Mouse (Mus musculus) liver, adult 2 months (tissue): ENCODE measurements around the gene Pald1. TPM values are rescaled to one million over a fixed set of nuclear protein-coding genes. Genes with fewer than 3 reads are reported as not detected.

Source experiments
- DNase-seq: peaks from one replicate; pipeline ENCODE4 v3.0.0-alpha.2; 2011; ENCODE audit warnings: low read depth, low spot score; ENCODE audit errors: extremely low read depth
- H3K27ac ChIP-seq: fragments of 200-500 bp; replicated peaks from 2 replicates; pipeline ENCODE4 v1.5.1; 2012; ENCODE audit warnings: low read depth, mild to moderate bottlenecking, control low read depth, inconsistent platforms, low read length; ENCODE audit not compliant: insufficient read depth
- H3K27me3 ChIP-seq: fragments of 200-500 bp; 2 replicates; pipeline ENCODE4 v1.6.1; 2012; ENCODE audit warnings: mild to moderate bottlenecking, moderate library complexity, low read length, inconsistent platforms; ENCODE audit not compliant: control insufficient read depth, insufficient read depth
- H3K36me3 ChIP-seq: fragments of 200-500 bp; 2 replicates; pipeline ENCODE4 v1.6.1; 2012; ENCODE audit warnings: low read length, inconsistent platforms; ENCODE audit not compliant: control insufficient read depth, insufficient read depth
- H3K4me1 ChIP-seq: fragments of 200-500 bp; 2 replicates; pipeline ENCODE4 v1.6.1; 2011; ENCODE audit warnings: low read length; ENCODE audit not compliant: control insufficient read depth, insufficient read depth
- H3K4me3 ChIP-seq: fragments of 200-500 bp; 2 replicates; pipeline ENCODE4 v1.5.1; 2011; ENCODE audit warnings: low read depth, mild to moderate bottlenecking, control low read depth, low read length, moderate library complexity; ENCODE audit not compliant: insufficient read depth
- H3K79me2 ChIP-seq: fragments of 200-500 bp; 2 replicates; pipeline ENCODE4 v1.6.1; 2012; ENCODE audit warnings: inconsistent platforms, mild to moderate bottlenecking, low read length, moderate library complexity; ENCODE audit not compliant: control insufficient read depth, insufficient read depth
- H3K9ac ChIP-seq: fragments of 200-500 bp; 2 replicates; pipeline ENCODE4 v1.6.1; 2012; ENCODE audit warnings: low read depth, mild to moderate bottlenecking, control low read depth, inconsistent platforms, low read length
- CTCF ChIP-seq: fragments of 200-500 bp; IDR thresholded peaks from 2 replicates; pipeline ENCODE4 v1.5.1; 2011; ENCODE audit warnings: low read depth, low read length, control low read depth
- POLR2A ChIP-seq: fragments of 200-500 bp; IDR thresholded peaks from 2 replicates; pipeline ENCODE4 v1.6.1; 2011; ENCODE audit warnings: low read length, control low read depth; ENCODE audit not compliant: insufficient read depth; ENCODE audit errors: extremely low read depth
- WGBS: fragments of 180-500 bp; shearing (Covaris S2); methylation state at CpG from one replicate; pipeline ENCODE4 v1.1.7; 2018; 5-methylcytosine and 5-hydroxymethylcytosine counted together
- polyA plus RNA-seq: library from polyadenylated mRNA; depleted of rRNA; stranded (reverse); fragments of >200 nt; gene quantifications from 2 replicates; pipeline ENCODE4 v1.2.3, GENCODE M21; 2012; rRNA removed
- total RNA-seq: library from RNA; depleted of rRNA; stranded (reverse); fragments of >200 nt; gene quantifications from 2 replicates; pipeline ENCODE4 v1.2.3, GENCODE M21; 2014; rRNA removed

Pald1 gene
- total RNA-seq (7.5 and 8.0 TPM in 2 replicates), polyA plus RNA-seq (6.6 and 8.1 TPM in 2 replicates)

GRCm38 (mm10) chr10:61383021-61383714, at the start of gene Pald1:
Pald1 (minus strand) TSS chr10:61383530.
- peak; percentile 74 for DNase-seq
- Histone ChIP-seq H3K27ac (peak within 1 kb of the TSS; percentile 38), H3K9ac (peak within 1 kb of the TSS; percentile 80), H3K4me3 (peak within 1 kb of the TSS; percentile 67), H3K36me3 (no peaks in the 10 kb centered on the region), H3K4me1 (peaks cover 5% of the 10 kb centered on the region; the same call in 1 of the 2 replicates), H3K79me2 (peaks cover 7% of the 10 kb centered on the region; the same call in 1 of the 2 replicates), H3K27me3 (no peaks in the 10 kb centered on the region)
- TF ChIP-seq POLR2A (peak; percentile 76), CTCF (no peak)
- under 1% methylated on average over 58 of the region's 60 CpGs for WGBS

- H3K9ac ChIP-seq, result no peak overlapping the region
- TF ChIP-seq CTCF, result no peak
- TF ChIP-seq POLR2A, result no peak
- H3K79me2 ChIP-seq, result peaks cover 8% of the 10 kb centered on the region; the same call in 1 of the 2 replicates
- peaks cover 17% of the 10 kb centered on the region for H3K4me1 ChIP-seq
- peaks cover 40% of the 10 kb centered on the region for H3K36me3 ChIP-seq
- 62% methylated on average over 9 of the region's 9 CpGs for WGBS
- no peak overlapping the region for H3K27ac ChIP-seq
- no peak overlapping the region for H3K4me3 ChIP-seq
- no peak for DNase-seq
- no peaks in the 10 kb centered on the region for H3K27me3 ChIP-seq
Observed at GRCm38 (mm10) chr10:61431375-61431774, 48.0 kb upstream of the Pald1 start.

DNA sequence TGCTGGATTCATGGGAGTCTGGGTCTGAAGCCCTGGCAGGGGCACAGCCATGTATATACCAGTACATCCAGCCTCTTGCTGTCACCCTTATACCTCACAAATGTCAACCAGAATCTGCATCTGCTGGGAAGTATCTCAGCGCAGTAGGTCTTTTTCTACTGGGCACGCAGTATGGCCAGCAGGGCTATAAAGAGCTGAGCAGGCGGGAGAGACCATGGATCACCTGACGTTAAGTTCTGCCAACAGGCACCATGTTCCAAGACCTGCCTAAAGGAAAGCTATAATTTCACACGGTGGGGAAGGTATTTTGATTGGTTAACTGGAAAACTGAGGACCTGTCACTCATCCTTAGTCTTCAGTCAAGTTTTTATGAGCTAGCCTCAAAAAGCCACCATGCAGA, 45.7 kb upstream of the Pald1 start:
- no peak overlapping the region for H3K4me3 ChIP-seq
- H3K9ac ChIP-seq, result no peak overlapping the region
- no peaks in the 10 kb centered on the region for H3K27me3 ChIP-seq
- 90% methylated on average over 5 of the region's 5 CpGs for WGBS
- no peak overlapping the region for H3K27ac ChIP-seq
- no peak for TF ChIP-seq POLR2A
- TF ChIP-seq CTCF, result no peak
- H3K36me3 ChIP-seq, result peaks cover 21% of the 10 kb centered on the region
- peaks cover 2% of the 10 kb centered on the region; the same call in 1 of the 2 replicates for H3K79me2 ChIP-seq
- no peak for DNase-seq
- H3K4me1 ChIP-seq, result peaks cover 37% of the 10 kb centered on the region

GRCm38 (mm10) chr10:61428416-61428815, 45.1 kb upstream of the Pald1 start:
- no peak for DNase-seq
- Histone ChIP-seq H3K27ac (no peak overlapping the region; the same call in 1 of the 2 replicates), H3K27me3 (no peaks in the 10 kb centered on the region), H3K79me2 (no peaks in the 10 kb centered on the region), H3K4me3 (no peak overlapping the region), H3K4me1 (peaks cover 41% of the 10 kb centered on the region), H3K36me3 (peaks cover 15% of the 10 kb centered on the region; the same call in 1 of the 2 replicates), H3K9ac (no peak overlapping the region)
- TF ChIP-seq CTCF (no peak), POLR2A (no peak)
- 61% methylated on average over 4 of the region's 4 CpGs for WGBS

GRCm38 (mm10) chr10:61427951-61428350, 44.6 kb upstream of the Pald1 start:
- Histone ChIP-seq H3K27ac (peak overlapping the region; percentile 55), H3K9ac (no peak overlapping the region), H3K4me1 (peaks cover 44% of the 10 kb centered on the region), H3K4me3 (no peak overlapping the region), H3K27me3 (no peaks in the 10 kb centered on the region), H3K79me2 (no peaks in the 10 kb centered on the region), H3K36me3 (peaks cover 11% of the 10 kb centered on the region; the same call in 1 of the 2 replicates)
- DNase-seq, result peak; percentile 64
- TF ChIP-seq CTCF (no peak), POLR2A (no peak)
- WGBS, result 62% methylated on average over 6 of the region's 6 CpGs
